Mouse (Mus musculus) frontal cortex, adult (tissue): ENCODE results near the gene Amy2a4.
"Not testable (repeated sequence)": the region's sequence is repeated elsewhere in the genome, so short reads cannot be mapped to it uniquely, and the experiment has no call there.

Source experiments
- ATAC-seq: cut with Nextera tagmentation; 2 replicates; pipeline ENCODE4 v1.9.2; 2017; ENCODE audit warnings: mild to moderate bottlenecking, moderate library complexity, mixed read lengths; ENCODE audit not compliant: low TSS enrichment

Gene Amy2a4

DNA sequence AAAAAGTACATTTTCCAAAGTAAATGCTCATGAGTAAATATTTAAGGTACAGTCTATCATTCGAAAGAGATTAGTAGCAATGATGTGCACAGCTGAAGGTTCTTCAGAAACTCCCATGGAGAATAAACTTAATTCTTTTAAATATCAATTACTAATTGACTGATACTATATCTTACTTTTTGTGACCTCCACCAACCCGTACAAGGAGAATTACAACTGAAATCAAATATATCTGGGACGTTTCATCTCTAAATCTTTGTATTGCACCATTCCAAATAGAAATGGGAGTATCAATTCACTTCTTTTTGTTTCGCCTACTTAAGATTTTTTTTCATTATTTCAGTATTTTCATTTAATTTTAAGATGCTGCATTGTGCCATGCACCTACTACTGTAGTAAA, at the start of gene Amy2a4:
Amy2a4 (minus strand) TSS at position 101 of the 400 bp plus-strand sequence.
- ATAC-seq: not testable (repeated sequence)

DNA sequence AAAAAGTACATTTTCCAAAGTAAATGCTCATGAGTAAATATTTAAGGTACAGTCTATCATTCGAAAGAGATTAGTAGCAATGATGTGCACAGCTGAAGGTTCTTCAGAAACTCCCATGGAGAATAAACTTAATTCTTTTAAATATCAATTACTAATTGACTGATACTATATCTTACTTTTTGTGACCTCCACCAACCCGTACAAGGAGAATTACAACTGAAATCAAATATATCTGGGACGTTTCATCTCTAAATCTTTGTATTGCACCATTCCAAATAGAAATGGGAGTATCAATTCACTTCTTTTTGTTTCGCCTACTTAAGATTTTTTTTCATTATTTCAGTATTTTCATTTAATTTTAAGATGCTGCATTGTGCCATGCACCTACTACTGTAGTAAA, 32.7 kb upstream of the Amy2a4 start, which contains the start of gene Amy2a3:
Amy2a3 (minus strand) TSS at position 101 of the 400 bp plus-strand sequence.
- not testable (repeated sequence) for ATAC-seq

DNA sequence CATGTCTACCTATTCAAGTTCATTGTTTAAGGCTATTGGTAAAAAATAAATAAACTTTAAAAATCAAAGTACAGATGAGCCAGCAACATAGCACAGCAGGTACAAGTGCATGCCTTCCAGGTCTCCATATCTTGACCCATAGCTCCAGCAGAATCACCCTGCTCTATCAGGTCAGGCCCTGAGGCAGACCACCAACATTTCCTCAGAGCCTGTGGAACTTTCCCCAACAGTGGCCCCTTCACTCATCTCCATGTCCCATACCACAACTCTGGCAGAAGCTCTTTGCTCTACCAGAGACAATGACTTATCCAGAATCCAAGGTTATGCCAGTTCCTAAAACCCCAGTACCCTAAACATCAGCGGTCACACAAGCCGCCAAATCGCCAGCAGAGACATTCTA, 21.7 kb upstream of the Amy2a4 start:
- ATAC-seq: not testable (repeated sequence)

DNA sequence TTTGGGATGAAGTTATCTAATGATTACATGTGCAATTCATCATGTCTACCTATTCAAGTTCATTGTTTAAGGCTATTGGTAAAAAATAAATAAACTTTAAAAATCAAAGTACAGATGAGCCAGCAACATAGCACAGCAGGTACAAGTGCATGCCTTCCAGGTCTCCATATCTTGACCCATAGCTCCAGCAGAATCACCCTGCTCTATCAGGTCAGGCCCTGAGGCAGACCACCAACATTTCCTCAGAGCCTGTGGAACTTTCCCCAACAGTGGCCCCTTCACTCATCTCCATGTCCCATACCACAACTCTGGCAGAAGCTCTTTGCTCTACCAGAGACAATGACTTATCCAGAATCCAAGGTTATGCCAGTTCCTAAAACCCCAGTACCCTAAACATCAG, 11.0 kb downstream of the Amy2a4 start:
- ATAC-seq: not testable (repeated sequence)

DNA sequence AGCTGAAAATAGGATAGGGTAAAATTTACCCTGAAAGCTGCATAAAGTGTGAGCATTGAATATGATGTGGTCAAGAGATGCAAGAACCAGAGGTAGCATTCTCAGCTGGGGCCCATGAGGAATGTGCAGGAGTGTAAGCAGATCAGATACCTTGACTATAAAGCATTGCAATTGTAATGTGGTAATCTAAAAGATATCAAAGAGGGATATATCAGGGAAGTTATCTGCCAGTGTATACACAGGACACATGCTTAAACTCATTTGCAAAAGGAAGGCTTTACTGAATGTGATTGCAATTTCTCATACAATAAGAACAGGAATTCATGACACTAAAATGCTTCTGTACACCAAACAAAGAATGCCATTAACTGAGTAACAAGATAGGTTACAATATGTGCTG, 11.7 kb downstream of the Amy2a4 start:
- not testable (repeated sequence) for ATAC-seq

DNA sequence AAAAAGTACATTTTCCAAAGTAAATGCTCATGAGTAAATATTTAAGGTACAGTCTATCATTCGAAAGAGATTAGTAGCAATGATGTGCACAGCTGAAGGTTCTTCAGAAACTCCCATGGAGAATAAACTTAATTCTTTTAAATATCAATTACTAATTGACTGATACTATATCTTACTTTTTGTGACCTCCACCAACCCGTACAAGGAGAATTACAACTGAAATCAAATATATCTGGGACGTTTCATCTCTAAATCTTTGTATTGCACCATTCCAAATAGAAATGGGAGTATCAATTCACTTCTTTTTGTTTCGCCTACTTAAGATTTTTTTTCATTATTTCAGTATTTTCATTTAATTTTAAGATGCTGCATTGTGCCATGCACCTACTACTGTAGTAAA, 32.5 kb downstream of the Amy2a4 start, which contains the start of gene Amy2a5:
Amy2a5 (minus strand) TSS at position 101 of the 400 bp plus-strand sequence.
- ATAC-seq: not testable (repeated sequence)
